Mouse (Mus musculus): ENCODE results near the gene Zfp687. TPM values are rescaled to one million over a fixed set of nuclear protein-coding genes. Genes with fewer than 3 reads are reported as not detected.

Zfp687 gene
- polyA plus RNA-seq, 1 experiment from 2014 or later, result 21.2 TPM

DNA sequence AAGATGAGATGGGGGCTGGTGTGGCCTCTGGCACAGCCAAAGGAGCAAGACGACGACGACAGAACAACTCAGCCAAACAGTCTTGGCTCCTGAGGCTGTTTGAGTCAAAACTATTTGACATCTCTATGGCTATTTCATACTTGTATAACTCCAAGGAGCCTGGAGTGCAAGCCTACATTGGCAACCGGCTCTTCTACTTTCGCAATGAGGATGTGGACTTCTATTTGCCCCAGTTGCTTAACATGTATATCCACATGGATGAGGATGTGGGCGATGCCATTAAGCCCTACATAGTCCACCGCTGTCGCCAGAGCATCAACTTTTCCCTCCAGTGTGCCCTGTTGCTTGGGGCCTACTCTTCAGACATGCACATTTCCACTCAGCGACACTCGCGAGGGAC is 30.9 kb downstream of the Zfp687 start:
- no peak overlapping the region for H3K9ac ChIP-seq
- WGBS, result 89% methylated on average over 11 of the region's 11 CpGs
- 0 out of 2 replicates have a peak, but pooled peaks cover 6% of the 10 kb centered on the region for H3K4me1 ChIP-seq
- no peaks in the 10 kb centered on the region for H3K27me3 ChIP-seq (replicated peaks)
- H3K4me2 ChIP-seq, result no peak overlapping the region
- no peak overlapping the region for H3K4me3 ChIP-seq
- no peaks in the 10 kb centered on the region for H3K9me3 ChIP-seq
- peaks cover 13% of the 10 kb centered on the region for H3K36me3 ChIP-seq (replicated peaks)
- no peak overlapping the region for H3K27ac ChIP-seq
- no peak for ATAC-seq (replicated peaks)

DNA sequence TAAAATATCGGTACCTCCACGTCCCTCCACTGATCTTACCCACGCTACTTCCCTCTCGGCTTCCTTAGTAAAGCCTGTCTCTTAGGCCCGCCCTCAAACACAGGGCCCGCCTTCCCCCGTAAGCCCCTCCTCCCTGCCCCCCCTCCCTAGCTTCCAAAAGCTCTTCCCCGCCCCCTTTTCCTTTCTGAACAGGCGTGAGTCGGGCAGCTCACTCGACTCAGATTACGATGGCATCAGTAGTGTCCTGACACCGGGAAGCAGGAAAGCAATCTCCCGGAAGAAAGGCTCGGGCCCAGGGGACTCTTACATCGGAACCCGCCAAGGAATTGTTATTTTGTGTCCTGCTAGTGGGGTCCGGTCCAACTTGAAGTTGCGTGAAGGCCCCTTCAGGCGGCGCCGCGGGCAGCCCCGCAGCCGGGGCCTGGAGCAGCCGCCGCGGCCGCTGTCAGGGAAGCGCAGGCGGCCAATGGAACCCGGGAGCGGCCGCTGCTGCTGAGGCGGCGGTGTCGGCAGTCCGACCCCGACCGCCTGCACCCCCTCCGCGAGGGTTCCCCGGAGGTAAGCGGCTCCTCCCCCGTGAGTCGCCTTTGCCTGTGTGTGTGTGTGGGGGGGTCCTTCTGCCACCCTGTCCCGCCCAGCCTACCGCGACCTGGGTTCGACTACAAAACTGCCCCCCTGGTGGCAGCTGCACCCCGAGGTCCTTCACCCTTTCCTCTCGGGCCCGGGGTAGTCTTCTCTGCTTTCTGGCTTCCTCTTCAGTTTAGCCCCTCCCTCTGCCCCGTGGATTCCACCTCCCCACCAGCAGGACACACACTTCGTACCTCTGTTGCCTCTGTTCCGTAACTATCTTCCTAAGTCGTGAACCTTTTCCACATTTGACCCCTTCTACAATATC is 40.5 kb downstream of the Zfp687 start, which contains the start of gene Pi4kb:
Gene Pi4kb (plus strand): TSS at position 204 of the 895 bp plus-strand sequence.
- H3K4me1 ChIP-seq, result peaks cover 28% of the 10 kb centered on the region
- peak within 1 kb of the TSS; percentile 61 for H3K4me3 ChIP-seq
- ATAC-seq (replicated peaks), result peak; percentile 96
- H3K9me3 ChIP-seq, result no peaks in the 10 kb centered on the region
- under 1% methylated on average over 57 of the region's 57 CpGs for WGBS
- peak within 1 kb of the TSS; percentile 65 for H3K4me2 ChIP-seq
- 0 out of 2 replicates have a peak, but pooled peaks cover 7% of the 10 kb centered on the region for H3K36me3 ChIP-seq (replicated peaks)
- H3K27me3 ChIP-seq (replicated peaks), result no peaks in the 10 kb centered on the region
- H3K27ac ChIP-seq, result peak within 1 kb of the TSS; percentile 90
- peak within 1 kb of the TSS; percentile 84 for H3K9ac ChIP-seq

DNA sequence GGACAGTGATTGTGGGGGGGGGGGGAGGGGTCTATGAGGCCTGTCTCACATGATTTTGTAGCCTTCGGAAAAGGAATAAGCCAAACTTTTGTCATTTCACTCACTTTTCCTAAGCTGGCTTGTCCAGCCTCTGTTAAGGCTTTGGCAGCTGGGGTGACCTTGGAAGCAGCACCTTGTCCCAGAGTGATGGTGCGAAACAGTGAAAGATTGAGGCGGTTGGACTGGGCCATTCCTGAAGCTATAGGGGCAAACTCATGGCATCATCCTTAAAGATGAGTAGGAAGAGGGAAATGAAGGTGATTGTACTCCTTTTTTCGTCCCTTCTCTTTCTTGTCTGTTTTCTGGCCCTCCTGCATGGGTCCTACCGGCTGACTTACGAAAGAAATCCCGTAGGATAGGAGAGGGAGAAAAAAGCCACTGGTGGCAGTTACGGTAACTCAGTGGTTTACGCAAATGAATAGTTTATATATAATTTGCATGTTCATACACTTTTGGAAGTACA is 41.2 kb downstream of the Zfp687 start:
- H3K4me2 ChIP-seq, result peak overlapping the region; percentile 65
- H3K27me3 ChIP-seq (replicated peaks), result no peaks in the 10 kb centered on the region
- 0 out of 2 replicates have a peak, but pooled peaks cover 3% of the 10 kb centered on the region for H3K36me3 ChIP-seq (replicated peaks)
- peak overlapping the region; percentile 48; the same call in 1 of the 2 replicates for H3K27ac ChIP-seq
- ATAC-seq (replicated peaks), result peak; percentile 40
- H3K9me3 ChIP-seq, result no peaks in the 10 kb centered on the region
- peaks cover 24% of the 10 kb centered on the region for H3K4me1 ChIP-seq
- H3K9ac ChIP-seq, result peak overlapping the region; percentile 48
- H3K4me3 ChIP-seq, result peak overlapping the region; percentile 61
- WGBS, result 17% methylated on average over 9 of the region's 9 CpGs

DNA sequence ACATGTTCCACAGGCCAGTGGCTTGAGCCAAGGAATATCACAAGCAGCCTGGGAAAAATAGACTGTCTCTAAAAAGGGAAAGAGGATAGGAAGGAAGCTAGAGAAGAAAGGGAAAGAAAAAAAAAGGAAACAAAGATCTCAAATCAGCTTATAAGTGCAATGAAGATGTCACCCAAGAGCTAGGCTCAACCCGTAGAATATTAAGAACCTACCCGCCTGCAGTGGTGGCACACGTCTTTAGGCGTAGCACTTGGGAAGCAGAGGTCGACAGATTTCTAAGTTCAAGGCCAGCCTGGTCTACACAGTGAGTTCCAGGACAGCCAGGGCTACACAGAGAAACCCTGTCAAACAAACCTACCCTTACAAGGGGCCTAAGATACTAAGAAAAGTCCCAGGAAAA is 41.6 kb downstream of the Zfp687 start:
- Histone ChIP-seq H3K9ac (no peak overlapping the region), H3K36me3 (replicated peaks) (no peaks in the 10 kb centered on the region), H3K27me3 (replicated peaks) (no peaks in the 10 kb centered on the region), H3K4me2 (peak overlapping the region; percentile 65), H3K4me3 (peak overlapping the region; percentile 61; the same call in 1 of the 2 replicates), H3K9me3 (no peaks in the 10 kb centered on the region), H3K27ac (no peak overlapping the region), H3K4me1 (peaks cover 23% of the 10 kb centered on the region)
- no peak for ATAC-seq (replicated peaks)
- 80% methylated on average over 5 of the region's 5 CpGs for WGBS

DNA sequence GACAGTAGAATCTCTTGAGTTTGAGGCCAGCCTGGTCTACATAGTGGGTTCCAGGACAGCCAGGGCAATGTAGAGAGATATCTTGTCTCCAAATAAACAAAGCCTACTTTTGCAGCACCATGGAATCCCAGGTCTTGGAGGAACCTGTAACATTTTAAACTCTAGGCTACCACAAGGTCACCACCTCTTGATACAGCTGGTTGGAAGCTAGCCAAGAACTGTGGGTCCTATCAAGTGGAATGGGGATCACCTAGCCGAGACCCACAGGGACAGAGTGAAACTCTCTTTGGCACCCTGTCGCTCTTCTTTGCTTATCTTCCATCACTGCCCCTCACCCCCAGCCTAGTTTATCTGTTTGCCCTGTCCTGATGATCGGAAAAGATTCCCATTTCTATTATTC is 42.7 kb downstream of the Zfp687 start:
- Histone ChIP-seq H3K4me2 (no peak overlapping the region), H3K9ac (no peak overlapping the region), H3K4me3 (no peak overlapping the region), H3K9me3 (no peaks in the 10 kb centered on the region), H3K4me1 (peaks cover 23% of the 10 kb centered on the region), H3K27ac (no peak overlapping the region), H3K27me3 (replicated peaks) (no peaks in the 10 kb centered on the region), H3K36me3 (replicated peaks) (no peaks in the 10 kb centered on the region)
- WGBS, result 95% methylated on average over 3 of the region's 3 CpGs
- ATAC-seq (replicated peaks), result no peak

DNA sequence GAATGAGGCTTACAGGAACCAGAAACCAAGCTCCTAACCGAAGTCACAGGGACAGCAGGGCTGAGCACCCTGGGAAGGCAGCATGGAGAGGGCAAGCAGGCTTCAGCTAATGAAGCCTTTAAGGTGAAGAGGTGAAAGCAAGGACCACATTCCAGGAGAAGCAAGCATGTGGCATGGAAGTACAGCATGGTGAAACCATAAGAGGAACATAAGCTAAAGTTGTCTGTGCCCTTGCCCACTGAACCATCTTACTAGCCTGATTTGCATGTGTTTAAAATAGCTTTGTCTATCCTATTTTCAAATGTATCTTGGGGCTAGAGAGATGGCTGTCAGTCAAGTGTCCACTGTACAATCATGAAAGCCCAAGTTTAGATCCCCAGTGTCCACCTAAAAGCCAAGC is 49.4 kb downstream of the Zfp687 start:
- H3K4me3 ChIP-seq, result no peak overlapping the region
- H3K9ac ChIP-seq, result no peak overlapping the region
- no peak overlapping the region for H3K27ac ChIP-seq
- H3K27me3 ChIP-seq (replicated peaks), result no peaks in the 10 kb centered on the region
- no peaks in the 10 kb centered on the region for H3K9me3 ChIP-seq
- no peak for ATAC-seq (replicated peaks)
- WGBS, result 86% methylated on average over 1 of the region's 1 CpGs
- no peaks in the 10 kb centered on the region for H3K4me1 ChIP-seq
- no peaks in the 10 kb centered on the region for H3K36me3 ChIP-seq (replicated peaks)
- no peak overlapping the region for H3K4me2 ChIP-seq

DNA sequence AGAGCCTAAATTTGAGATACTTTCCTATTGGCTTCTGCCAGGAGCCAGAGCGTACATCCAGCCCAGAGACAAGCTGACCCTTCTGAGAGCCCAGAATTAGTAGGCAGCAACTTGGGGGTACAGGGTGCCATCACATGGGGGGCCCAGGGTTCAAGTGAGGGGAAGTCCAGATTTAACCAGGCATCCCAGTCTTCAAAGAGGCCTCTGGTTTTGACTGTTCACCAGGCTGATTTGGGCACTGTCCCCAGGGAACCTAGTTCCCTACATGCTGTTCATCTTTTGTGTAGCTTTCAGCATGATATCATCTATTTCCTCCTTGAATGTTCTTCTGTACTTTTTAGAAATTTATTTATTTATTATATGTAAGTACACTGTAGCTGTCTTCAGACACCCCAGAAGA is 50.3 kb downstream of the Zfp687 start:
- ATAC-seq (replicated peaks), result no peak
- Histone ChIP-seq H3K9ac (no peak overlapping the region), H3K4me2 (no peak overlapping the region), H3K9me3 (no peaks in the 10 kb centered on the region), H3K27ac (no peak overlapping the region), H3K4me1 (no peaks in the 10 kb centered on the region), H3K36me3 (replicated peaks) (no peaks in the 10 kb centered on the region), H3K27me3 (replicated peaks) (no peaks in the 10 kb centered on the region), H3K4me3 (no peak overlapping the region)
- WGBS, result 100% methylated on average over 1 of the region's 1 CpGs

DNA sequence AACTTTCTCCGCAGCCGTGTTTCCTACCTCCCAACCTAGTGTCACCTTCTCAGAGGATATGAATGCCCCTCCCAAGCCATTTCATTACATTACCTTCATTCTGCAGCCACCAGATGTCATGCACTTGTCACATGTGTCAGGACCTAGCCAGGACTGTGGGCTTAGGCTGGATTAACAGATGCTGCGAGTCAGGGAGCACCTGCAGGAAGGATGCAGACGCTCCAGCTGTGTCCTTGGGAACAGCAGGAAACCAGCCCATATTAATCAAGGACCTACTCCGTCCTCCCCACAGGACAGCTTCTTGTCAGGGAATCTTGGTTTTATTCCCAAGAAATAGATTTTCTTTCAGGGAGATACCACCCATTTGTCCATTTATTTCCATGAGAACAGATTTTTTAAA is 54.9 kb downstream of the Zfp687 start:
- H3K36me3 ChIP-seq (replicated peaks), result 0 out of 2 replicates have a peak, but pooled peaks cover 14% of the 10 kb centered on the region
- H3K4me3 ChIP-seq, result no peak overlapping the region
- H3K4me1 ChIP-seq, result peaks cover 5% of the 10 kb centered on the region
- no peak overlapping the region for H3K27ac ChIP-seq
- H3K9me3 ChIP-seq, result no peaks in the 10 kb centered on the region
- no peaks in the 10 kb centered on the region for H3K27me3 ChIP-seq (replicated peaks)
- no peak overlapping the region for H3K4me2 ChIP-seq
- no peak overlapping the region for H3K9ac ChIP-seq
- no peak for ATAC-seq (replicated peaks)
- WGBS, result 52% methylated on average over 5 of the region's 5 CpGs

DNA sequence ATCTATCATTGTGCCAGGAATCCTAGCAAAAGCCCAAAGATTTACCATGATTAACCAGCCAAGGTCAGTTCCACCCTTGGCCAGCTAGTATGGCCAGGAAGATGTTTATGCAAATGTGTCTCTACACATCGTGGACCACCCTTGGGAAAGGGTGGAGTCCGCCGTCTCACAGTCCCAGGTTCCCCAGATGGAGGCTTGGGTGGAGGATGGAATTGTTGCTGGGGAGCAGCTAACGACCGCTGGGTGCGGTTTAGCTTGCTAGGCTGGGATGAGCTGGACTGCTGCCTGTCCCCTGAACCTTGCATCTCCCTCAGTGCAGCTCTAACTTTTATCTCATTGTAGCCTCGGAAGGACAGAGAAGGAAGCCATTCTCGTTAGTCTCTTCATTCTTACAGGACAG is 55.4 kb downstream of the Zfp687 start:
- H3K9ac ChIP-seq, result no peak overlapping the region
- no peaks in the 10 kb centered on the region for H3K9me3 ChIP-seq
- H3K27me3 ChIP-seq (replicated peaks), result no peaks in the 10 kb centered on the region
- peaks cover 9% of the 10 kb centered on the region for H3K4me1 ChIP-seq
- no peak overlapping the region for H3K27ac ChIP-seq
- H3K36me3 ChIP-seq (replicated peaks), result 0 out of 2 replicates have a peak, but pooled peaks cover 14% of the 10 kb centered on the region
- ATAC-seq (replicated peaks), result no peak
- no peak overlapping the region for H3K4me2 ChIP-seq
- no peak overlapping the region for H3K4me3 ChIP-seq
- 49% methylated on average over 8 of the region's 8 CpGs for WGBS

DNA sequence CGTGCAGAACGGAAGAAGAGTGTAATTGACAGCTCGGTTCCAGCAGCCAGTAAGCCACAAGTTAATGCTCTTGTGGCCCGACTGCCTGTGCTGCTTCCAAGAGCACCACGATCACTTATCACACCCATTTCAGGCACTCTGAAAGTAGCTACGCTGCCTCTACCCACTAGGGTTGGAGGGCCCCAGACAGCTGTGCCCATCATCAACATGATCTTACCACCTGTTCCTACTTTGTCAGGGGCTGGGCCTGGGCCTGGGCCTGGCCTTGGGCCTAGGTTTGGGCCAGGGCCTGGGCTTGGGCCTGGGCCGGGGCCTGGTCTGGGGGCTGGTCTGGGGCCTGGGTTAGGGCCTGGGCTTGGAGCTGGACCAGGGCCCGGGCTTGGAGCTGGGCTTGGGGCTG is 57.0 kb downstream of the Zfp687 start:
- Histone ChIP-seq H3K27me3 (replicated peaks) (no peaks in the 10 kb centered on the region), H3K27ac (no peak overlapping the region), H3K4me3 (no peak overlapping the region), H3K4me2 (no peak overlapping the region), H3K9ac (no peak overlapping the region), H3K36me3 (replicated peaks) (0 out of 2 replicates have a peak, but pooled peaks cover 14% of the 10 kb centered on the region), H3K4me1 (peaks cover 14% of the 10 kb centered on the region), H3K9me3 (no peaks in the 10 kb centered on the region)
- 93% methylated on average over 8 of the region's 8 CpGs for whole genome bisulfite sequencing
- no peak for ATAC-seq (replicated peaks)

Measured in midbrain, embryonic 15.5 days (tissue).